Mouse (Mus musculus): ENCODE data around the gene Prps1l3. TPM values are rescaled to one million over a fixed set of nuclear protein-coding genes. Genes with fewer than 3 reads are reported as not detected.
"Not testable (repeated sequence)": the region's sequence is repeated elsewhere in the genome, so short reads cannot be mapped to it uniquely, and the experiment has no call there.

Gene Prps1l3
- total RNA-seq, 2 experiments from 2014 or later, result 23.9 to 27.7 TPM

- intact Hi-C loops (cut with DNase I), result no loop called here
- no peak for TF ChIP-seq CTCF (IDR thresholded peaks at IDR 0.05)
- Histone ChIP-seq H3K4me3 (no peak overlapping the region), H3K27ac (no peak overlapping the region)
- no peak for DNase-seq
Observed at GRCm38 (mm10) chr12:57204276-57204851, 25.8 kb upstream of the Prps1l3 start.

DNA sequence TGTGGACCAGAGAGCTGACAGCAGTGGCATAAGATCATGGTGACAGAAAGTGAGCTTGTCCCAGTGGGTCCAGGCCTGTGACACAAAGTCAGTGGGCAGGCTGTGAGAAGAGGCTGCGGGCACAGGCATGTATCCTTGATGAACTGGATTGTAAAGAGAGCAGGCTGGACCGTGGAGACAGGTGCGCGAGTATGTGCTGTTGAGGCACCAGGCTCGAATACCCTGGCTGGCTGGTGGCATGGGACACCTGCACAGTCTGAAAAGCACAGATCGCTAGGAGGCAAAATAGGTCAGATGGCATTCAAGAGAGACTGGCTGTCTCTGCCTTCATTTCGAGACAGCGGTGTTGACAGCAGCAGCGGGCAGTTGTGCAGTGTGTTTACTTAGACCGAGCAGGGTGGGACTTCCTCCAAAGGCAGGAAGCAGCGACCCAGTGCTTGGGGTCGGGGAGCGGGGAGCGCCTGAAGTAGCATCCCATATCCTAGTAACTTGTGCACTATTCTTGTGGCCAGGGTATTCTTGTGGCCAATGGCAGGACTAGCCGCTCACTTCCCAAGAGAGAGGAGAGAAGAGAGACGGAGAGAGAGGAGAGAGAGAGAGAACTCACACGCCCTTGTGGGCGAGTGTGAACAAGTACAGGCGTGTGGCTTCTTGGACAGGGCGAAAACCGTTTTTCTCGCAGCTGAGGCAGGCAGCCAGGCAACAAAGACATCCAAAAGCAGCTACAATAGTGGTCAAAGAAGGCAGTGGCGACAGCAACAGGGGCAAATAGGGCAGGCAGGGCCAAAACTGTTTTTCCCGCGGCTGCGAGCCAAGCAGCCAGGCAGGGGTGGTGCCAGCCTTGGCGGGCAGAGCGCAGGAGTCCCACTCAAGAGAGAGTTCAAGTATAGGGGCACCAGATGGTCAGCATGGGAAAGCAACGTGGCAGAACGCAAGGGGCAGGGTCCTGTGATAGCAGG is 18.6 kb upstream of the Prps1l3 start:
- peak; percentile 44 for DNase-seq
- Histone ChIP-seq H3K27ac (peak overlapping the region; percentile 75), H3K4me3 (peak overlapping the region; percentile 74)
- intact Hi-C loops (cut with DNase I), result no loop called here
- no peak for TF ChIP-seq CTCF (IDR thresholded peaks at IDR 0.05)

DNA sequence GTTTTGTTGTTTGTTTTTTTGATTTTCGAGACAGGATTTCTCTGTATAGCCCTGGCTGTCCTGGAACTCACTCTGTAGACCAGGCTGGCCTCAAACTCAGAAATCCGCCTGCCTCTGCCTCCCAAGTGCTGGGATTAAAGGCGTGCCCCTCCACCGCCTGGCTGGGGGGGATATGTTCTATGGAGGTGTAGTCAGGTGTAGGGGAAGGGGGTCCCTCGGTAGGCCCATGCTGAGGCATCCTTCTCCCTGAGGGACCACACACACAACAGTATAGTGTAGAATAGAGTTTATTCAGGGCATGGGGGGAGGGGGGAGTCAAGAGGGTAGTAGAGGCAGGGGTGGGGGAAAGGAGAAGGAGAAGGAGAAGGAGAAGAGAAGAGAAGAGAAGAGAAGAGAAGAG is 17.7 kb upstream of the Prps1l3 start:
- H3K27ac ChIP-seq; H3K4me3 ChIP-seq; intact Hi-C loops (cut with DNase I); DNase-seq: not testable (repeated sequence)

DNA sequence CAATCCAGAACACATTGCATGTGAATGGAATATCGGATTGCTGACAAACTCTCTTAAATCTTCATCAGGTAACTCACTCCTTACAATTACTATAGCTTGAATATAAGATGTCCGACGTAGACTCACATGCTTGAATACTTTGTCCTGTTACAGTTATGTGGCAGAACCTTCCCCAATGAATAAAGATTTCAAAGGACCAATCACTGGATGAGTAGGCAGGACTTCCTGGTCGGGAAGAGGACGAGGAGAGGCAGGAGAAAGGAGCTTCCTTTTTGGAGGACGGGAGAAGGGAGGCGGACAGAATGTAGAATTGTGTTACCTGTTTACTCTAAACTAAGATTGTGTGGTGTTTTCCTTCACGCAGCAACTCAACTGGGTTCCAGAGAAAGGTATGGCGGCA is 3.8 kb upstream of the Prps1l3 start:
- Histone ChIP-seq H3K27ac (no peak overlapping the region), H3K4me3 (no peak overlapping the region)
- intact Hi-C loops (cut with DNase I), result no loop called here
- no peak for TF ChIP-seq CTCF (IDR thresholded peaks at IDR 0.05)
- DNase-seq, result no peak

DNA sequence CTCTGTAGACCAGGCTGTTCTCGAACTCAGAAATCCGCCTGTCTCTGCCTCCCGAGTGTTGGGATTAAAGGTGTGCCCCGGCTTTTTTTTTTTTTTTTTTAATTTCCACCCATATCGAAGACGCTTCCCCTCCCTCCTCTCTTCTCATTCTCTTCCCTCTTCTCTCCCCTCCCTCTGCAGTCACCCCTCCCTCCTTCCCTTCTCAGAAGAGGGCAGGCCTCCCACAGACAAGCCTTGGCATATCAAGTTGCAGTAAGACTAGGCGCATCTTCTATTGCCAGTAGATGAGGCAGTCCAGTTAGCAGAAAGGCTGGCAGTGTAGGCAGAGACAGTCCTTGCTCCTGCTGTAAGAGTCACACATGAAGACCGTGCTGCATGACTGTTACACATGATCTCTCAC is 2.4 kb upstream of the Prps1l3 start:
- H3K27ac ChIP-seq, result peak overlapping the region; percentile 56
- no peak for TF ChIP-seq CTCF (IDR thresholded peaks at IDR 0.05)
- intact Hi-C loops (cut with DNase I), result no loop called here

DNA sequence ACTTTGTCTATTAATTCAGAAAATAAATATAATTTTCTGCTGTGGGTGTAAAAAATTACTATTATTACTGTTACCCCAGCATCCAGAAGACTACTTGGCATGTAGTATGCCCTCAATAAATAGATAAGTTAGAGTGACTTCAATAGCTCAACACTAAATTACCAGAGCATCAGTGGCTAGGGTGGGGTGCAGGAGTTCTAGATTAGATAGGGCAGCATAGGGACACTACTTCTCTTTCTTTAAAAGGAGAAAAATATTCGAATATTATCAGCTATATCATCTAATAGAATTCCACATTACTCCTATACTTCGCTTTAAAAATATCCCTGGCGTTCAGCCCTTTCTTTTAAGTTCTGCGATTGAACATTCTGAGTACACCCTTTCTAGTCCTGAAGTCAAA is 509 bp upstream of the Prps1l3 start:
- Histone ChIP-seq H3K4me3 (peak overlapping the region; percentile 97), H3K27ac (peak overlapping the region; percentile 98)
- no peak for DNase-seq
- intact Hi-C loops (cut with DNase I), result no loop called here
- TF ChIP-seq CTCF (IDR thresholded peaks at IDR 0.05), result no peak

More for the DNA sequence above, 2.4 kb upstream of the Prps1l3 start:
- H3K4me3 ChIP-seq, result no peak overlapping the region
- peak; percentile 27 for DNase-seq

- intact Hi-C loops (cut with DNase I), result no loop called here
Observed at GRCm38 (mm10) chr12:57231085-57231875, 1.1 kb downstream of the Prps1l3 start.

GRCm38 (mm10) chr12:57233386-57233785 is 3.2 kb downstream of the Prps1l3 start:
- Histone ChIP-seq H3K4me3 (peak overlapping the region; percentile 38; the same call in 1 of the 2 replicates), H3K27ac (peak overlapping the region; percentile 72)
- peak; percentile 72 for DNase-seq
- intact Hi-C loops (cut with DNase I), result no loop called here
- peak; percentile 44 for TF ChIP-seq CTCF (IDR thresholded peaks at IDR 0.05)

More at GRCm38 (mm10) chr12:57231085-57231875, 1.1 kb downstream of the Prps1l3 start:
- peak; percentile 27; the same call in 1 of the 2 replicates for TF ChIP-seq CTCF (IDR thresholded peaks at IDR 0.05)
- H3K27ac ChIP-seq, result peak overlapping the region; percentile 98
- peak overlapping the region; percentile 97 for H3K4me3 ChIP-seq
- peak; percentile 34 for DNase-seq

GRCm38 (mm10) chr12:57243671-57244495 is 13.7 kb downstream of the Prps1l3 start:
- intact Hi-C loops (cut with DNase I), result no loop called here
- H3K4me3 ChIP-seq, result no peak overlapping the region

GRCm38 (mm10) chr12:57258572-57258971 is 28.4 kb downstream of the Prps1l3 start:
- DNase-seq, result no peak
- intact Hi-C loops (cut with DNase I), result no loop called here
- peak; percentile 34 for TF ChIP-seq CTCF (IDR thresholded peaks at IDR 0.05)
- Histone ChIP-seq H3K4me3 (no peak overlapping the region), H3K27ac (no peak overlapping the region)

More at GRCm38 (mm10) chr12:57243671-57244495, 13.7 kb downstream of the Prps1l3 start:
- TF ChIP-seq CTCF (IDR thresholded peaks at IDR 0.05), result no peak
- H3K27ac ChIP-seq, result no peak overlapping the region
- DNase-seq, result no peak

- TF ChIP-seq CTCF (IDR thresholded peaks at IDR 0.05), result no peak
- H3K4me3 ChIP-seq, result no peak overlapping the region
- DNase-seq, result no peak
- no peak overlapping the region for H3K27ac ChIP-seq
- intact Hi-C loops (cut with DNase I), result no loop called here
Observed at GRCm38 (mm10) chr12:57275456-57275855, 45.2 kb downstream of the Prps1l3 start.

All from gastrocnemius, adult 2 months (tissue).